Mouse (Mus musculus) spleen, adult 2 months (tissue): Measurements from ENCODE around the gene Defb20.

ENCODE experiments used
- CTCF ChIP-seq: fragments of 200-500 bp; IDR thresholded peaks from 2 replicates; pipeline ENCODE4 v1.5.1; 2011; ENCODE audit warnings: mild to moderate bottlenecking, inconsistent platforms; ENCODE audit not compliant: insufficient read depth, insufficient read length, insufficient replicate concordance; ENCODE audit errors: extremely low read depth
- POLR2A ChIP-seq: fragments of 200-500 bp; IDR thresholded peaks from 2 replicates; pipeline ENCODE4 v1.6.1; 2011; ENCODE audit warnings: low read depth, low read length, inconsistent platforms

DNA sequence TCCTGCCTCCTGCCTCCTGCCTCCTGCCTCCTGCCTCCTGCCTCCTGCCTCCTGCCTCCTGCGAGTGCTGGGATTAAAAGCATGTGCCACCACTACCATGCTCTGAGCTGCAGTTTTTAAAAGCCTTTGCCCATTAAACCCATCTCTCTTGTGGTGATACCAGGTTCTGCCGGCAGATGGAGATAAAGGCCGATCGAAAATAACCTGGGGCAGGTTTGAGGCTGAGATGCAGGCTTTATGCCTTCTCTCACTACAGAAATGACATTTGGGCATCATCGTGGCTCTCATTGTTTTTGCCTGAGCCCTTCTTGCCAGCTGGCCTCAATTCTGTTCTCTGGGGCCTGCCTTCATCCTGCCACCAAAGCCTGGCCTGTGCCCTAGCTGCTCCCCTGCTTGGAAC, 26.6 kb upstream of the Defb20 start:
- TF ChIP-seq POLR2A, result no peak
- TF ChIP-seq CTCF, result no peak
